Mouse (Mus musculus): ENCODE measurements around the gene Sh3glb1. TPM values are rescaled to one million over a fixed set of nuclear protein-coding genes. Genes with fewer than 3 reads are reported as not detected.

The Sh3glb1 gene
- 333 TPM for polyA plus RNA-seq (2014; fragmentation: Illumina TruSeq; extraction: RNeasy Lipid Tissue Mini Kit (QIAGEN cat#74804); ENCODE audit: low replicate concordance)

DNA sequence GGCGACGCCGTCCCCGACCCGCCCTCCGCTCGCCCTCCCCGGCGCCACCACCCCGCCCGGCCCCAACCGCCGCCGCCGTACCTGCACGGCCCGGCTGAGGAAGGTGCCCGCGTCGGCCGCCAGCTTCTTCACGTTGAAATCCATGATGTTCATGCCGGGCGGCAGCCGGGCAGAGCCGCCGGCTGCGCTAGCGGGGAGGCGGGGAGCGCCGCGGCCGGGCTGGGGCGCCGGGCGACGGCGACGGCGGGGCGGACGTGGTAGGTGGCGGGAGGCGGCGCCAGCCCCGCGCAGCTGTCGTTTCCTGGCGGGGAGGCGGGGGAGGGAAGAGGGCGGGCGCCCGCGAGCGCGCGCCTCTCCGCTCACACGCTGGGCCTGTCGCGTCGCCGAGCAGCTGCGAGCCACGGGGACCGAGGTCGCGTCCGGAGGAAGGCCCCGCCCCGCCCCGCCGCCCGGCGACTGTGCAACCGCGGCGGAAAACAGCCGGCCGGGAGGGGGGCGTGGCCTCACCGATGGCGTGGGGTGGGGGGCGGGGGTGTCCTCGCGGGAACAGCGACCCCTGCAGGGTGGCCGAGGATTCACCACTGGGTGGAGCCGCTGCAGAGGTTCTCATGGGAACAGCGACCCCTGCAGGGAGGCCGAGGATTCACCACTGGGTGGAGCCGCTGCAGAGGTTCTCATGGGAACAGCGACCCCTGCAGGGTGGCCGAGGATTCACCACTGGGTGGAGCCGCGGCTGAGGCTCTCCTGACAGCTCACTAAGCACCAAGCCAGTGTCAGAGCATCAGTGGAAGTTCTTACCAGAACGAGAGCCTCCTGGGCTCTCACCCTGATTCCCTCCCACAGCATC, at the start of gene Sh3glb1:
Sh3glb1 (minus strand) TSS at position 435 of the 847 bp plus-strand sequence.

DNA sequence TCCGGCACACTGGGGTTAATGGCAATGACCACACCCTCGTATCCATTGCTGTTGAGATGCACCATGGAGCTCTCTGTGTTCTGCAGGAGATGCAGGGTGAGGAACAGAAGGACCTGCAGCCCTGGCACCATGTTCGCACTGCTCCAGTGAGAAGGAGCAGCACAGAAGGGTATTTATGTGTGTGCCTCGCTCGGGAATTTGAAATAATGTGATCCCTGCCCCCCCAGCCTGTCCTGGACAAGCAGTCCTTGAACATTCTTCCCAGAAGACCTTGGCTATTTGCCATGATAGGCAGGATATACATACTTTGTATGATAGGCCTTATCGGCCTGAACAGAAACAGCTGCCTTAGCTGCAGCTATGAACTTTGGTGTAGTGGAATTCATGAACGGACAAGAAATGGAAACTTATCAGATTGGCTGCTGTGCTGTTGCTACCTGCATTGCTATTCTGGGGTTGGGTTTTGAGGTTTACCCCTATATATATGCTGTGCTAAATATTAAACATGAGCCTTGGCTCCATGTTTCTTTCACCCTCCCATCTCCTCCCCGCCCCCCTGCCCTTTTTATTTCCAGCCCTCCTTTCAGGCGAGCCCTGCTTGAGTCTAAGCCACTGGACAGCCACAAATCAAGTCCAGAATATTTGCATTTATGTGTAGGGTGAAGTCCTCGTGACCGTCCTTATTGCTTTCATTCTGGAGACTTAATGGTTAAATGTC, 40.6 kb upstream of the Sh3glb1 start, which contains the start of gene Clca3a1:
Clca3a1 (minus strand) TSS at position 386 of the 718 bp plus-strand sequence.

Other genes starting within 250 kb of the Sh3glb1 start
- 21.4 TPM for gene Hs2st1, start 150.2 kb downstream of the Sh3glb1 start, polyA plus RNA-seq (2014; fragmentation: Illumina TruSeq; extraction: RNeasy Lipid Tissue Mini Kit (QIAGEN cat#74804); ENCODE audit: low replicate concordance)
- 1,036 TPM for gene Selenof, start 150.0 kb downstream of the Sh3glb1 start, polyA plus RNA-seq (2014; fragmentation: Illumina TruSeq; extraction: RNeasy Lipid Tissue Mini Kit (QIAGEN cat#74804); ENCODE audit: low replicate concordance)
- 13.8 TPM for gene Clca3a1, start 40.6 kb upstream of the Sh3glb1 start, polyA plus RNA-seq (2014; fragmentation: Illumina TruSeq; extraction: RNeasy Lipid Tissue Mini Kit (QIAGEN cat#74804); ENCODE audit: low replicate concordance)
- gene Clca3a2, start 99.2 kb upstream of the Sh3glb1 start, polyA plus RNA-seq (2014; fragmentation: Illumina TruSeq; extraction: RNeasy Lipid Tissue Mini Kit (QIAGEN cat#74804); ENCODE audit: low replicate concordance): 6.0 TPM
- gene Clca3b, start 129.0 kb upstream of the Sh3glb1 start, polyA plus RNA-seq (2014; fragmentation: Illumina TruSeq; extraction: RNeasy Lipid Tissue Mini Kit (QIAGEN cat#74804); ENCODE audit: low replicate concordance): 71.9 TPM
- 2,507 TPM for gene Clca4b, start 212.2 kb upstream of the Sh3glb1 start, polyA plus RNA-seq (2014; fragmentation: Illumina TruSeq; extraction: RNeasy Lipid Tissue Mini Kit (QIAGEN cat#74804); ENCODE audit: low replicate concordance)